Mouse (Mus musculus) testis, adult 2 months (tissue): ENCODE measurements around the gene Bhlhe40. TPM values are rescaled to one million over a fixed set of nuclear protein-coding genes. Genes with fewer than 3 reads are reported as not detected.

Experiments
- H3K27ac ChIP-seq: fragments of 200-500 bp; 2 replicates; pipeline ENCODE4 v1.5.1; 2012; ENCODE audit warnings: low read depth, low read length; ENCODE audit not compliant: control insufficient read depth, insufficient read depth
- H3K27me3 ChIP-seq: fragments of 200-500 bp; 2 replicates; pipeline ENCODE4 v1.6.1; 2012; ENCODE audit warnings: mild to moderate bottlenecking, low read length, moderate library complexity; ENCODE audit not compliant: control insufficient read depth, insufficient read depth
- H3K36me3 ChIP-seq: fragments of 200-500 bp; 2 replicates; pipeline ENCODE4 v1.6.1; 2012; ENCODE audit warnings: mild to moderate bottlenecking, low read length; ENCODE audit not compliant: control insufficient read depth, insufficient read depth
- H3K4me1 ChIP-seq: fragments of 200-500 bp; 2 replicates; pipeline ENCODE4 v1.6.1; 2012; ENCODE audit warnings: low read length; ENCODE audit not compliant: control insufficient read depth, insufficient read depth
- H3K4me3 ChIP-seq: fragments of 200-500 bp; 2 replicates; pipeline ENCODE4 v1.5.1; 2012; ENCODE audit warnings: low read depth, mild to moderate bottlenecking, low read length, moderate library complexity, mixed read lengths; ENCODE audit not compliant: control insufficient read depth
- CTCF ChIP-seq: fragments of 200-500 bp; IDR thresholded peaks from 2 replicates; pipeline ENCODE4 v1.5.1; 2012; ENCODE audit warnings: low read depth, mild to moderate bottlenecking, inconsistent platforms, low read length, moderate library complexity; ENCODE audit not compliant: control insufficient read depth, insufficient read depth, insufficient replicate concordance
- POLR2A ChIP-seq: fragments of 200-500 bp; IDR thresholded peaks from 2 replicates; pipeline ENCODE4 v1.6.1; 2012; ENCODE audit warnings: low read depth, mild to moderate bottlenecking, inconsistent platforms, low read length, moderate library complexity; ENCODE audit not compliant: control insufficient read depth
- polyA plus RNA-seq: library from polyadenylated mRNA; depleted of rRNA; stranded (reverse); fragments of >200 nt; gene quantifications from 2 replicates; pipeline ENCODE4 v1.2.3, GENCODE M21; 2012

The Bhlhe40 gene
- polyA plus RNA-seq, 1 experiment, result 2.2 TPM

- no peak overlapping the region for H3K27ac ChIP-seq
- H3K36me3 ChIP-seq, result no peaks in the 10 kb centered on the region
- H3K4me1 ChIP-seq, result peaks cover 11% of the 10 kb centered on the region
- TF ChIP-seq POLR2A (no peak), CTCF (no peak)
- no peaks in the 10 kb centered on the region for H3K27me3 ChIP-seq
- H3K4me3 ChIP-seq, result no peak overlapping the region
These were observed 9.8 kb downstream of the Bhlhe40 start for GRCm38 (mm10) chr6:108670276-108670675.

- Histone ChIP-seq H3K27me3 (no peaks in the 10 kb centered on the region), H3K4me1 (peaks cover 11% of the 10 kb centered on the region), H3K36me3 (no peaks in the 10 kb centered on the region), H3K27ac (no peak overlapping the region), H3K4me3 (no peak overlapping the region)
- no peak for TF ChIP-seq POLR2A
- TF ChIP-seq CTCF, result no peak
These were observed 10.4 kb downstream of the Bhlhe40 start for GRCm38 (mm10) chr6:108670821-108671220.

GRCm38 (mm10) chr6:108672094-108672493 is 11.7 kb downstream of the Bhlhe40 start:
- no peak overlapping the region for H3K4me3 ChIP-seq

GRCm38 (mm10) chr6:108674221-108674620 is 13.8 kb downstream of the Bhlhe40 start:
- Histone ChIP-seq H3K4me3 (no peak overlapping the region), H3K4me1 (no peaks in the 10 kb centered on the region), H3K27ac (no peak overlapping the region), H3K27me3 (no peaks in the 10 kb centered on the region), H3K36me3 (no peaks in the 10 kb centered on the region)
- TF ChIP-seq CTCF (no peak), POLR2A (no peak)

More at GRCm38 (mm10) chr6:108672094-108672493, 11.7 kb downstream of the Bhlhe40 start:
- H3K4me1 ChIP-seq, result peaks cover 11% of the 10 kb centered on the region
- H3K36me3 ChIP-seq, result no peaks in the 10 kb centered on the region
- no peaks in the 10 kb centered on the region for H3K27me3 ChIP-seq
- H3K27ac ChIP-seq, result no peak overlapping the region
- TF ChIP-seq POLR2A (no peak), CTCF (no peak)

GRCm38 (mm10) chr6:108676783-108677340 is 16.4 kb downstream of the Bhlhe40 start:
- no peaks in the 10 kb centered on the region for H3K4me1 ChIP-seq
- no peak overlapping the region for H3K4me3 ChIP-seq
- TF ChIP-seq CTCF, result no peak
- no peak for TF ChIP-seq POLR2A
- H3K27me3 ChIP-seq, result no peaks in the 10 kb centered on the region
- no peak overlapping the region for H3K27ac ChIP-seq
- H3K36me3 ChIP-seq, result no peaks in the 10 kb centered on the region

- TF ChIP-seq POLR2A, result no peak
- no peak for TF ChIP-seq CTCF
- no peaks in the 10 kb centered on the region for H3K27me3 ChIP-seq
- no peak overlapping the region for H3K4me3 ChIP-seq
- H3K27ac ChIP-seq, result no peak overlapping the region
- H3K36me3 ChIP-seq, result no peaks in the 10 kb centered on the region
- no peaks in the 10 kb centered on the region for H3K4me1 ChIP-seq
These were observed 17.3 kb downstream of the Bhlhe40 start for GRCm38 (mm10) chr6:108677697-108678096.

- Histone ChIP-seq H3K27me3 (no peaks in the 10 kb centered on the region), H3K4me1 (no peaks in the 10 kb centered on the region), H3K27ac (no peak overlapping the region), H3K4me3 (no peak overlapping the region), H3K36me3 (no peaks in the 10 kb centered on the region)
- TF ChIP-seq CTCF, result no peak
- TF ChIP-seq POLR2A, result no peak
These were observed 17.8 kb downstream of the Bhlhe40 start for GRCm38 (mm10) chr6:108678227-108678626.
